ENCODE assay signal across 15 mouse cellular contexts in genomic region chr5:149811835-149812234, GRCm38 (mm10).
DNase-seq lines count a peak whose midpoint lies in the region; ATAC-seq and TF ChIP-seq lines count a peak whose summit lies in the region.
"Had no signal": no experiment of that assay in that cellular context is flagged by ENCODE, and none has a peak within 500 bp of the region (broad histone marks: within the 10 kb centered on the region; RNA-seq: fewer than 3 reads in every experiment).

No protein-coding gene starts in this region.

- no peak overlapping the region for H3K9ac ChIP-seq in hindbrain, embryonic 13.5 days
- no peak overlapping the region for H3K9ac ChIP-seq in hindbrain, embryonic 12.5 days
- no peak overlapping the region for H3K9ac ChIP-seq in kidney, embryonic 15.5 days
- H3K9ac ChIP-seq: embryonic facial prominence, embryonic 12.5 days; heart, embryonic 12.5 days; liver, embryonic 14.5 days had no signal

- H3K36me3 ChIP-seq in hindbrain, embryonic 13.5 days, result no peaks in the 10 kb centered on the region
- H3K36me3 ChIP-seq in hindbrain, embryonic 12.5 days, result no peaks in the 10 kb centered on the region
- no peaks in the 10 kb centered on the region for H3K36me3 ChIP-seq in kidney, embryonic 15.5 days
- H3K36me3 ChIP-seq: embryonic facial prominence, embryonic 12.5 days; G1E; heart, embryonic 12.5 days had no signal

- DNase-seq in testis, postnatal 14 days (ENCODE audit: low spot score), result peak; percentile 35
- DNase-seq in testis, postnatal 10 days (ENCODE audit: low spot score), result no peak
- no peak for DNase-seq in urinary bladder, postnatal 4 days (ENCODE audit: low spot score in 2 of 2)
- no peak for DNase-seq in left cerebral cortex, adult 2 months (ENCODE audit: extremely low spot score in 1 of 2, low spot score in 2 of 2)
- DNase-seq: cerebellum, adult 18-20 months; lung, postnatal 10 days; thymus, adult 2 months had no signal

- H3K27ac ChIP-seq in hindbrain, embryonic 13.5 days, result no peak overlapping the region
- H3K27ac ChIP-seq in hindbrain, embryonic 12.5 days, result no peak overlapping the region
- peak overlapping the region; percentile 20; the same call in 1 of the 2 replicates for H3K27ac ChIP-seq in kidney, embryonic 15.5 days
- no peak overlapping the region for H3K27ac ChIP-seq in left cerebral cortex, adult 2 months
- H3K27ac ChIP-seq: embryonic facial prominence, embryonic 12.5 days; liver, embryonic 14.5 days had no signal

- H3K4me2 ChIP-seq in hindbrain, embryonic 13.5 days, result peak overlapping the region; percentile 8; the same call in 1 of the 2 replicates
- H3K4me2 ChIP-seq in hindbrain, embryonic 12.5 days (replicated peaks), result no peak overlapping the region
- H3K4me2 ChIP-seq in kidney, embryonic 15.5 days, result no peak overlapping the region
- H3K4me2 ChIP-seq: embryonic facial prominence, embryonic 12.5 days; heart, embryonic 12.5 days; midbrain, embryonic 11.5 days had no signal

- 0 out of 2 replicates have a peak, but pooled peaks have one; percentile 28 for ATAC-seq in hindbrain, embryonic 13.5 days (ENCODE audit: low FRiP score)
- no peak for ATAC-seq in hindbrain, embryonic 12.5 days (ENCODE audit: low FRiP score)
- no peak for ATAC-seq in kidney, embryonic 15.5 days (replicated peaks; ENCODE audit: low FRiP score)

- no peak overlapping the region for H3K4me3 ChIP-seq in hindbrain, embryonic 13.5 days
- H3K4me3 ChIP-seq in hindbrain, embryonic 12.5 days, result no peak overlapping the region
- no peak overlapping the region for H3K4me3 ChIP-seq in kidney, embryonic 15.5 days (replicated peaks)
- no peak overlapping the region for H3K4me3 ChIP-seq in left cerebral cortex, adult 2 months
- H3K4me3 ChIP-seq: embryonic facial prominence, embryonic 12.5 days; heart, embryonic 12.5 days had no signal

- H3K27me3 ChIP-seq in hindbrain, embryonic 13.5 days, result no peaks in the 10 kb centered on the region
- H3K27me3 ChIP-seq in hindbrain, embryonic 12.5 days, result no peaks in the 10 kb centered on the region
- H3K27me3 ChIP-seq in kidney, embryonic 15.5 days, result 0 out of 2 replicates have a peak, but pooled peaks cover 7% of the 10 kb centered on the region
- H3K27me3 ChIP-seq: embryonic facial prominence, embryonic 12.5 days had no signal

- H3K4me1 ChIP-seq in hindbrain, embryonic 13.5 days (replicated peaks), result 0 out of 2 replicates have a peak, but pooled peaks cover 7% of the 10 kb centered on the region
- no peaks in the 10 kb centered on the region; the same call in 1 of the 2 replicates for H3K4me1 ChIP-seq in hindbrain, embryonic 12.5 days
- no peaks in the 10 kb centered on the region for H3K4me1 ChIP-seq in kidney, embryonic 15.5 days
- H3K4me1 ChIP-seq: embryonic facial prominence, embryonic 12.5 days had no signal

- TF ChIP-seq CTCF in left cerebral cortex, adult 2 months (IDR thresholded peaks at IDR 0.05), result no peak

- intact Hi-C loops in left cerebral cortex, adult 2 months (cut with DNase I), result no loop called here

- WGBS in hindbrain, embryonic 13.5 days, result 34% methylated on average over 6 of the region's 6 CpGs
- WGBS in hindbrain, embryonic 12.5 days, result 49% methylated on average over 6 of the region's 6 CpGs
- 36% methylated on average over 6 of the region's 6 CpGs for WGBS in kidney, embryonic 15.5 days

- no peaks in the 10 kb centered on the region for H3K9me3 ChIP-seq in hindbrain, embryonic 13.5 days
- no peaks in the 10 kb centered on the region for H3K9me3 ChIP-seq in hindbrain, embryonic 12.5 days (replicated peaks)
- H3K9me3 ChIP-seq in kidney, embryonic 15.5 days (replicated peaks), result no peaks in the 10 kb centered on the region
- H3K9me3 ChIP-seq: embryonic facial prominence, embryonic 12.5 days; heart, embryonic 12.5 days had no signal
